Mouse (Mus musculus): ENCODE data around the gene 2210011C24Rik. TPM values are rescaled to one million over a fixed set of nuclear protein-coding genes. Genes with fewer than 3 reads are reported as not detected.
"Not testable (repeated sequence)": the region's sequence is repeated elsewhere in the genome, so short reads cannot be mapped to it uniquely, and the experiment has no call there.

2210011C24Rik gene
- total RNA-seq, 2 experiments from 2014 or later = 1.5 to 2.1 TPM

DNA sequence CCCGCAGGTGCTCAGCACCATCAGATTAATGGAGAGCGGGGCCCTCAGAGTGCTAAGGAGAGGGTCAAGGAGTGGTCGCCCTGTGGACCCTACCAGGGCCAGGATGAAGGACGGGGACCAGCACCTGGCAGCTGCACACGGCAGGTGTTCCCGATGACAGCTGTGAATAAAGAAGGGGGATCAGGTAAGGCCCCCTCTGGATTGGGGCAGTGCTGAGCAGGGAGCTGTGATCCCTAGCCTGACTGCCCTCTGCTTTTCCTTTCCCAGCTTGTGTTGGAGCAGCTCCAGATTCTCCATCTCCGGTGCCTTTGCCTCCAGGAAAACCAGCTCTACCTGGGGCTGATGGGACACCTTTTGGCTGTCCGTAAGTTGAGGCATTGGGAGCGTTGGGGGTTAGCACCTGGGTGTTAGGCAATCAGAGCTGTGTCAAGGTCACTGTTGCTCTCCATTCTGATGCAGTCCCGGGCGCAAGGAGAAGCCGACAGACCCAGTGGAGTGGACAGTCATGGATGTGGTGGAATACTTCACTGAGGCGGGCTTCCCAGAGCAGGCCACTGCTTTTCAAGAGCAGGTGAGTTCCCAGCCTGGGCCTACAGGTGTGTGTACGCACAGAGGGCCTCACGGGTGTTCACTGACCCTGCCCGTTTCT lies 12.8 kb downstream of the 2210011C24Rik start:
- no peak for TF ChIP-seq CTCF (IDR thresholded peaks at IDR 0.05)
- Histone ChIP-seq H3K4me3 (peak overlapping the region; percentile 84), H3K27ac (peak overlapping the region; percentile 88; the same call in 1 of the 2 replicates)
- intact Hi-C loops (cut with DNase I) = no loop called here
- DNase-seq = no peak

- TF ChIP-seq CTCF (IDR thresholded peaks at IDR 0.05) = peak; percentile 49
- DNase-seq = peak; percentile 76
- Histone ChIP-seq H3K4me3 (peak overlapping the region; percentile 84), H3K27ac (peak overlapping the region; percentile 88)
- intact Hi-C loops (cut with DNase I) = no loop called here
Observed at GRCm38 (mm10) chr8:83998231-83999056, 13.5 kb downstream of the 2210011C24Rik start.

GRCm38 (mm10) chr8:83997511-83998141 lies 14.3 kb downstream of the 2210011C24Rik start, which contains the start of gene Samd1:
Samd1 (plus strand) TSS chr8:83997672.
- Histone ChIP-seq H3K27ac (peak within 1 kb of the TSS; percentile 98), H3K4me3 (peak within 1 kb of the TSS; percentile 93)
- no peak for TF ChIP-seq CTCF (IDR thresholded peaks at IDR 0.05)
- intact Hi-C loops (cut with DNase I) = no loop called here
- peak; percentile 75 for DNase-seq

- peak overlapping the region; percentile 93 for H3K4me3 ChIP-seq
- TF ChIP-seq CTCF (IDR thresholded peaks at IDR 0.05) = no peak
- intact Hi-C loops (cut with DNase I) = no loop called here
- H3K27ac ChIP-seq = peak overlapping the region; percentile 98
- peak; percentile 97 for DNase-seq
Observed at GRCm38 (mm10) chr8:83996567-83997505, 15.1 kb downstream of the 2210011C24Rik start.

DNA sequence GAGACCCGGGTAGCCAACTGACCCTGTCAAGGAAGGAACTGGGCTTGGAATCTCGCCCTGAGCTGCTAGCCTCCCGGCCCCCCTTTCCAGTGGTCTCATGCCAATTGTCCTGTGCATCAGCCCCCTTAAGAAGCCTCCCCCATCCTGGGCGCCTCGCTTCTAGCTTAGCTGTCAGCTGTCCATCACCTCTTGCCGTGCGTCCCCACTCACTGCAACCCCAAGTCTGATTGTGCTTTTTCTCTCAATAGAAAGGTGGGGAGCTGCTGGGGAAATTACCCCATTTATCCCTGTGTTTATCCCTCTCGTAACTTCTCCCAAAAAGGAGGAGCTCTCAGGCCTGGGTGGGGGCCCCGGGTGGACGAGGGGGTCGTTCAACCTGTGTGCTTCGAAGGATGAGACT lies 16.0 kb downstream of the 2210011C24Rik start:
- peak overlapping the region; percentile 98 for H3K27ac ChIP-seq
- intact Hi-C loops (cut with DNase I) = loop anchor here (2.0 kb wide), 1 partner anchor 15 kb away; no protein-coding TSS in a partner anchor
- DNase-seq = no peak
- peak overlapping the region; percentile 93 for H3K4me3 ChIP-seq
- no peak for TF ChIP-seq CTCF (IDR thresholded peaks at IDR 0.05)

DNA sequence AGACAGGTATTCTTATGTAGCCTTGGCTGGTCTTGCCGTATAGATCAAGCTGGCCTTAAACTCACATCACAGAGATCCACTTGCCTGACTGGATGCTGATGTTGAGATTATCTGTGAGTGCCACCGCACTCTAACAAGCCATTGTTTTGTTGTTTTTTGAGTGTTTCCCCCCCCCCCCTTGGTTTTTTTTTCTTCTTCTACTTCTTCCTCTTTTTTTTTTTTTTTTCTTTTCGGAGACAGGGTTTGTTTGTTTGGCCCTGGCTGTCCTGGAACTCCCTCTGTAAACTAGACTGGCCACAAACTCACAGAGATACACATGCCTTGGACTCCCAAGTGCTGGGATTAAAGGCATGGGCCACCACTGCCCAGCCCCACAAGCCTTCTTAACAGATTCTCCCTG lies 17.9 kb downstream of the 2210011C24Rik start:
- no peak for TF ChIP-seq CTCF (IDR thresholded peaks at IDR 0.05)
- no peak overlapping the region for H3K4me3 ChIP-seq
- no peak overlapping the region for H3K27ac ChIP-seq
- intact Hi-C loops (cut with DNase I) = loop anchor here (2.0 kb wide), 1 partner anchor 13 kb away; no protein-coding TSS in a partner anchor
- DNase-seq = no peak

DNA sequence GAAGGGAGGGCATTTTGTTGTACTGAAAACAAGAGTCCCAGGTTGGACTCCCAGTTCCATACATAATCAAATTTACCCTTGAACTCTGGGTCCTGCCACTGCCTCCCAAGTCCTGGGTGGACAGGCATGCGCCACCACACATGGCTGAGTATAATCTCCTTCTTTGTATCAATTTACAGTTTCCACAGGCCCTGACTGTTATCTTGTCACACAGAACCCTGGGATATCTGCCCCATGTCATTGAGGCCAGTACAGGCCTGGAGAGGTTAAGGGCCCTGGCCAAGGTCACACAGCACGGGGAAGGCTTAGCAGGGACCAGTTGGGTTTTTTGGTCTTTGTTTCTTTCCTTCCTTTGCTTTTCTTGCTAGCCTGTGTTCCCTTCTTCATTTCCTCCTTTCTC lies 19.5 kb downstream of the 2210011C24Rik start:
- Histone ChIP-seq H3K4me3 (no peak overlapping the region), H3K27ac (no peak overlapping the region)
- intact Hi-C loops (cut with DNase I) = no loop called here
- no peak for DNase-seq
- TF ChIP-seq CTCF (IDR thresholded peaks at IDR 0.05) = no peak

- no peak for DNase-seq
- intact Hi-C loops (cut with DNase I) = no loop called here
- no peak overlapping the region for H3K4me3 ChIP-seq
- TF ChIP-seq CTCF (IDR thresholded peaks at IDR 0.05) = no peak
- H3K27ac ChIP-seq = no peak overlapping the region
Observed at GRCm38 (mm10) chr8:83990170-83990569, 21.8 kb downstream of the 2210011C24Rik start.

DNA sequence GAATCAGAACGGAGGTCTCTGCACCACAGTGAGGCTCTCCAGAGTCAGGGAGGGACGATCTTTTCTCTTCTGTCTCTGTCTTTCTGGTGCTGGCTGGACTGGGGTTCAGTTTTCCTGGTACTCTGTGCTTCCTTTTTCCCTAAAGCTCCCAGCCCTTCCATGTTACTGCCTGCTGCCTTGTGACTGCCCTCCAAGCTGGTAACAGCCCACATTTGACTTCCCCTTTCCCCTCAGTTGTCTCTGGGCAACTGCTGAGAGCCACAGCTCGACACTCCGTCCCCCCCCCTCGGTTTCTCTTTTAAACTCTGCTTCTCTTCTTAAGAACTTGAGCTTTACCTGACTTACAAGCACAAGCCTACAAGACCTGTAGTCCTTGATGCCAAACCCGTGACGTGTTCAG lies 22.7 kb downstream of the 2210011C24Rik start:
- Histone ChIP-seq H3K4me3 (no peak overlapping the region), H3K27ac (no peak overlapping the region)
- intact Hi-C loops (cut with DNase I) = no loop called here
- no peak for TF ChIP-seq CTCF (IDR thresholded peaks at IDR 0.05)
- DNase-seq = no peak

DNA sequence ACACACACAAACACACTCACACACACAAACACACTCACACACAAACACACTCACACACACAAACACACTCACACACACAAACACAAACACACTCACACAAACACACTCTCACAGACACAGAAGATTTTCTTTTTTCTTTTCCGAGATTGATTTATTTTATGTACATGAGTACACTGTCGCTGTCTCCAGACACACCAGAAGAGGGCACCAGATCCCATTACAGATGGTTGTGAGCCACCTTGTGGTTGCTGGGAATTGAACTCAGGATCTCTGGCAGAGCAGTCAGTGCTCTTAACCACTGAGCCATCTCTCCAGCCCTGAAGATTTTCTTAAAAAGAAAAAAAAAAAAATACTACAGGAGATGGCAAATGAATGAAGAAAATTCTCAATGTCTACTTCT lies 28.7 kb downstream of the 2210011C24Rik start:
- H3K4me3 ChIP-seq; DNase-seq; H3K27ac ChIP-seq; intact Hi-C loops (cut with DNase I): not testable (repeated sequence)
- peak; percentile 31; the same call in 1 of the 2 replicates for TF ChIP-seq CTCF (IDR thresholded peaks at IDR 0.05)

DNA sequence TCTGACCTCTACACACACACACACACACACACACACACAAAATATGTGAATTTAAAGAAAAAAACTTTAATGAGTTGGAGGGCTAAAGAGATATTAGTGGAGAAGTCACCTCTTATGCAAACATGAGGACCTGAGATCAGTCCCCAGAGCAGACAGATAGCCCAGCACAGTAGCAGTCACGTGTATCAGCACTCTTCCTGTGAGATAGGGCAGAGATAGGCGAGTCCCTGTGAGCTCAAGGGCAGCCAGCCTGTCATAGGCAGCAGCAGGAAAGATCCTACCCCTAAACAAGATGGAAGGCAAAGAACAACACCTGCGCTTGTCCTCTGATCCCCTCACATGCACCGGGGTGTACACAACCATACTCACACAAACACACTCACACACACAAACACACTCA lies 29.5 kb downstream of the 2210011C24Rik start:
- Histone ChIP-seq H3K4me3 (no peak overlapping the region), H3K27ac (no peak overlapping the region)
- intact Hi-C loops (cut with DNase I) = no loop called here
- no peak for TF ChIP-seq CTCF (IDR thresholded peaks at IDR 0.05)
- no peak for DNase-seq

- intact Hi-C loops (cut with DNase I) = loop anchor here (2.0 kb wide), 1 partner anchor 13 kb away; no protein-coding TSS in a partner anchor
- peak overlapping the region; percentile 92 for H3K27ac ChIP-seq
- DNase-seq = no peak
- TF ChIP-seq CTCF (IDR thresholded peaks at IDR 0.05) = no peak
- H3K4me3 ChIP-seq = no peak overlapping the region
Observed at GRCm38 (mm10) chr8:83981533-83981932, 30.4 kb downstream of the 2210011C24Rik start.
